Mouse (Mus musculus) forebrain, embryonic 15.5 days (tissue): ENCODE data around the gene Vmn1r111. TPM values are rescaled to one million over a fixed set of nuclear protein-coding genes. Genes with fewer than 3 reads are reported as not detected.
"Not testable (repeated sequence)": the region's sequence is repeated elsewhere in the genome, so short reads cannot be mapped to it uniquely, and the experiment has no call there.

Source experiments
- ATAC-seq: fragments of 200-750 bp; cut with Nextera tagmentation; replicated peaks from 2 replicates; pipeline ENCODE4 v1.8.0; 2017; ENCODE audit warnings: mild to moderate bottlenecking, moderate TSS enrichment, moderate library complexity
- H3K27ac ChIP-seq: fragments of 300-500 bp; sonication (generic); replicated peaks from 2 replicates; pipeline ENCODE4 v1.5.1; 2015; ENCODE audit warnings: mild to moderate bottlenecking, inconsistent platforms
- H3K27me3 ChIP-seq: fragments of 300-500 bp; sonication (generic); 2 replicates; pipeline ENCODE4 v1.6.1; 2015; ENCODE audit warnings: inconsistent platforms
- H3K36me3 ChIP-seq: fragments of 300-500 bp; sonication (generic); 2 replicates; pipeline ENCODE4 v1.6.1; 2015; ENCODE audit warnings: mild to moderate bottlenecking, inconsistent platforms
- H3K4me1 ChIP-seq: fragments of 300-500 bp; sonication (generic); 2 replicates; pipeline ENCODE4 v1.6.1; 2015; ENCODE audit warnings: inconsistent platforms
- H3K4me2 ChIP-seq: fragments of 300-500 bp; sonication (generic); replicated peaks from 2 replicates; pipeline ENCODE4 v1.6.1; 2015; ENCODE audit warnings: mild to moderate bottlenecking, inconsistent platforms
- H3K4me3 ChIP-seq: fragments of 300-500 bp; sonication (generic); 2 replicates; pipeline ENCODE4 v1.5.1; 2015; ENCODE audit warnings: mild to moderate bottlenecking, inconsistent platforms
- H3K9ac ChIP-seq: fragments of 300-500 bp; sonication (generic); replicated peaks from 2 replicates; pipeline ENCODE4 v1.6.1; 2015; ENCODE audit warnings: mild to moderate bottlenecking, inconsistent platforms
- H3K9me3 ChIP-seq: fragments of 300-500 bp; sonication (generic); 2 replicates; pipeline ENCODE4 v1.6.1; 2016; ENCODE audit warnings: inconsistent platforms
- WGBS: fragments of 180-500 bp; shearing (Covaris S2); methylation state at CpG from one replicate; pipeline ENCODE4 v1.1.7; 2015; ENCODE audit warnings: mixed read lengths; 5-methylcytosine and 5-hydroxymethylcytosine counted together
- polyA plus RNA-seq: library from polyadenylated mRNA; unstranded; fragments of >200 nt; fragmentation: Nextera tagmentation; extraction: Ambion mirVana; gene quantifications from 2 replicates; pipeline ENCODE4 v1.2.1, GENCODE M21; 2015

Vmn1r111 gene
- not detected in 2 replicates for polyA plus RNA-seq

DNA sequence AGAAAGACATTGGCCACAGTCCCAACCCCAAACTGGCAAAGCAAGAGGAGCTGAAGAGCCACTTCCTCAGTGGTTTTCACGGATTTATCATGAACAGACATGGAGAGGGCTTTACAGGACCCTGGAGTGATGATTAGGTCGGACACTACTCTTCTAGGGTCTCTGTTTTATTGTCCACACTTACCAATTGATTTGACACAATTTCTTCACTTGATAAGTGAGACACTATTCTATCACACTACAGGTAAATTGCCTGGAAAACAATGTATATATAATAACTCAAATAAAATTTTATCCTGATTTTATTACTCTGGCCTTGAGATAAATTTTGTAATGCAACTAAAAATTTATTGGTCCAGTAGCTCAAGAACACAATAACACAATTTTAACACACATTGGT is at the start of gene Vmn1r111:
Gene Vmn1r111, minus strand, starts transcription at position 101 of the 400 bp plus-strand sequence.
- not testable (repeated sequence) for H3K36me3 ChIP-seq, ATAC-seq, H3K4me3 ChIP-seq, H3K27ac ChIP-seq, H3K9me3 ChIP-seq, H3K27me3 ChIP-seq, H3K4me1 ChIP-seq, H3K9ac ChIP-seq, H3K4me2 ChIP-seq
- no CpG with 5 or more reads among the region's 2 CpGs for WGBS

DNA sequence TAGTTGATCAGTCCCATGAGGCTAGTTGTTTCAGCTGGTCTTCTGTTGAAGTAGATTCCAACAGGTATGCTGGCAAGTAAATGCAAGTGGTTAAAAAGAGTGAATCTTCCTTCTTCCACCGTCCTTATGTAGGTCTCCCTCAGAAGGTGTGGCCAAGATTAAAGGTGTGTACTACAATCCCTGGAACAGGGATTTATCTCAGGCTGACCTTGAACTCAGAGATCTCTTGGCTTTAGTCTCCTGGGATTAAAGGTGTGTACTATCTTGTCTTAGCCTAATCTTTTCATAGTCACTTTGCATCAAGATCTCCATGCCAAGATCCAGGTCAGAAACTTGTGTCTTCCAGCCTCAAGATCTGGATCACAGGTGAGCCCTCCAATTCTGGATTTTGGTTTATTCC is 27.5 kb upstream of the Vmn1r111 start, which contains the start of gene Gm10668:
Gene Gm10668, minus strand, starts transcription at position 101 of the 400 bp plus-strand sequence.
- no CpG with 5 or more reads among the region's 1 CpGs for WGBS
- H3K9ac ChIP-seq, H3K4me2 ChIP-seq, H3K27me3 ChIP-seq, H3K27ac ChIP-seq, ATAC-seq, H3K36me3 ChIP-seq, H3K4me1 ChIP-seq, H3K4me3 ChIP-seq, H3K9me3 ChIP-seq: not testable (repeated sequence)

DNA sequence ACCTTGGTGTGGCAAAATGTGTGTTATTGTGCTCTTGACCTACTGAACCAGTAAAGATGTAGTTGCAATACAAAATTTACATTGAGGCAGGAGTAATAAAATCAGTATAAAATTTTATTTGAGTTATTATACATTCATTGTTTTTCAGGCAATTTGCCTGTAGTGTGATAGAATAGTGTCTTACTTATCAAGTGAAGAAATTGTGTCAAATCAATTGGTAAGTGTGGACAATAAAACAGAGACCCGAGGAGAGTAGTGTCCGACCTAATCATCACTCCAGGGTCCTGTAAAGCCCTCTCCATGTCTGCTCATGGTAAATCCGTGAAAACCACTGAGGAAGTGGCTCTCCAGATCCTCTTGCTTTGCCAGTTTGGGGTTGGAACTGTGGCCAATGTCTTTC is 34.4 kb downstream of the Vmn1r111 start, which contains the start of gene Vmn1r107:
Gene Vmn1r107, plus strand, starts transcription at position 301 of the 400 bp plus-strand sequence.
- not testable (repeated sequence) for H3K4me2 ChIP-seq, H3K4me1 ChIP-seq, H3K27me3 ChIP-seq, H3K9ac ChIP-seq, H3K4me3 ChIP-seq, H3K27ac ChIP-seq, H3K36me3 ChIP-seq, H3K9me3 ChIP-seq, ATAC-seq
- WGBS: no CpG with 5 or more reads among the region's 3 CpGs

Other genes starting within 250 kb of the Vmn1r111 start
- not detected in 2 replicates for gene Gm10670, start 228.3 kb downstream of the Vmn1r111 start, polyA plus RNA-seq
- not detected in 2 replicates for gene Vmn1r103, start 192.7 kb downstream of the Vmn1r111 start, polyA plus RNA-seq
- not detected in 2 replicates for gene Vmn1r104, start 169.4 kb downstream of the Vmn1r111 start, polyA plus RNA-seq
- gene Gm5726, start 157.5 kb downstream of the Vmn1r111 start, polyA plus RNA-seq: not detected in 2 replicates
- gene Gm4141, start 127.0 kb downstream of the Vmn1r111 start, polyA plus RNA-seq: not detected in 2 replicates
- gene Gm4513, start 104.2 kb downstream of the Vmn1r111 start, polyA plus RNA-seq: not detected in 2 replicates
- not detected in 2 replicates for gene Vmn1r107, start 34.3 kb downstream of the Vmn1r111 start, polyA plus RNA-seq
- not detected in 2 replicates for gene Gm10668, start 27.4 kb upstream of the Vmn1r111 start, polyA plus RNA-seq
- gene Vmn1r112, start 68.0 kb upstream of the Vmn1r111 start, polyA plus RNA-seq: not detected in 2 replicates
- not detected in 2 replicates for gene Vmn1r113, start 84.1 kb upstream of the Vmn1r111 start, polyA plus RNA-seq
- gene Vmn1r114, start 109.0 kb upstream of the Vmn1r111 start, polyA plus RNA-seq: not detected in 2 replicates
- not detected in 2 replicates for gene Vmn1r115, start 141.8 kb upstream of the Vmn1r111 start, polyA plus RNA-seq
- not detected in 2 replicates for gene Vmn1r116, start 169.0 kb upstream of the Vmn1r111 start, polyA plus RNA-seq
- gene Vmn1r117, start 180.9 kb upstream of the Vmn1r111 start, polyA plus RNA-seq: not detected in 2 replicates
- not detected in 2 replicates for gene Vmn1r118, start 209.1 kb upstream of the Vmn1r111 start, polyA plus RNA-seq